30 mouse cellular contexts compared by ENCODE assay signal in the genomic region with DNA sequence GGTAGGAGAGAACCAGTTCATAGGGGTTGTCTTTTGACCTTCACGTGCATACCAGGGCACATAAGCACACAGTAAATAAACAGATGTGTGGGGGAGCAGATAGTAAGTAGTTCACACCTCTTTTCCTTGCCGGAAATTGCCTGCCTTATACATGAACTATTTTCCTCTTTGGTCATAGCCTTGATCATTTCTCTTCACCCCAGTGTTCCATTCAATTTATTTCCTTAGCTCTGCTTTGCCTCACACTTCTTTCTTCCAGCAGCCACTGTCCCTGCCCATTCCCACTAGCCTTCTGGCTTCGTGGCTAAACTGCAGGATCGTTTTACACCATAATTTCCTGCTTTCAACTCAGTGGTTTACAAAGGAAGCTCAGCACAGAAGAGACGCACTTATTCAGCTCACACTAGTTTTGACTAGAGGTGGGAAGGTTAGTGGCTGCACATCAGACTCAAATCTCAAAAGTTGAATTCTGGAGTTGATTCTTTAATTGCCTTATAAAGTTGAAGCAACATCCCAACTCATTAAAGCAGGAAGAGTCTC.
DNase-seq lines count a peak whose midpoint lies in the region; ATAC-seq and TF ChIP-seq lines count a peak whose summit lies in the region.
"Had no signal": no experiment of that assay in that cellular context is flagged by ENCODE, and none has a peak within 500 bp of the region (broad histone marks: within the 10 kb centered on the region; RNA-seq: fewer than 3 reads in every experiment).

No protein-coding gene starts in this region.

- H3K36me3 ChIP-seq in kidney, postnatal 0 days (ENCODE audit: insufficient read depth, low read length) = no peaks in the 10 kb centered on the region
- H3K36me3 ChIP-seq in myocyte (ENCODE audit: control insufficient read depth, insufficient read depth) = no peaks in the 10 kb centered on the region
- H3K36me3 ChIP-seq: forebrain, embryonic 10.5 days; G1E; heart, embryonic 13.5 days; hindbrain, embryonic 12.5 days had no signal

- H3K79me2 ChIP-seq in myocyte (ENCODE audit: control insufficient read depth, insufficient read depth) = no peaks in the 10 kb centered on the region

- DNase-seq in kidney, postnatal 0 days (ENCODE audit: low spot score) = peak; percentile 33
- no peak for DNase-seq in kidney, postnatal 10 days
- peak; percentile 43 for DNase-seq in embryo, embryonic 11 days
- peak; percentile 20 for DNase-seq in fibroblast of lung, adult 2 months (ENCODE audit: low read depth)
- no peak for DNase-seq in urinary bladder, postnatal 10 days (ENCODE audit: low spot score)
- DNase-seq in cerebellum, adult 2 months = no peak
- no peak for DNase-seq in urinary bladder, postnatal 4 days (ENCODE audit: low spot score in 2 of 2)
- DNase-seq: B cell, adult 2 months; cerebellum, adult 11-12 months; cerebellum, postnatal 25 days; gastrocnemius, postnatal 14 days; heart, adult 2 months; kidney, adult 11 months; kidney, postnatal 36 days; layer of hippocampus, adult 9-11 months; lung, adult 18-20 months; lung, postnatal 10 days; right cerebral cortex, postnatal 25 days; spleen, adult 18-20 months; thymus, postnatal 14 days had no signal

- WGBS in kidney, postnatal 0 days = 7% methylated on average over 5 of the region's 5 CpGs
- WGBS in cerebellum, adult 2 months = 74% methylated on average over 5 of the region's 5 CpGs

- H3K9ac ChIP-seq in kidney, postnatal 0 days (ENCODE audit: low read depth, low read length) = no peak overlapping the region
- H3K9ac ChIP-seq: heart, embryonic 13.5 days; hindbrain, embryonic 12.5 days had no signal

- no peak overlapping the region for H3ac ChIP-seq in myocyte (ENCODE audit: control insufficient read depth, insufficient read length)

- TF ChIP-seq POLR2A in myocyte (IDR thresholded peaks at IDR 0.05; ENCODE audit: insufficient read length, low read depth) = no peak
- TF ChIP-seq POLR2A in cerebellum, adult 2 months (IDR thresholded peaks at IDR 0.05; ENCODE audit: borderline replicate concordance, insufficient read depth, low read length) = no peak

- H3K4me3 ChIP-seq in kidney, postnatal 0 days (replicated peaks; ENCODE audit: low read depth, low read length) = no peak overlapping the region
- no peak overlapping the region for H3K4me3 ChIP-seq in myocyte
- H3K4me3 ChIP-seq in cerebellum, adult 2 months (replicated peaks; ENCODE audit: insufficient read depth, low read depth, low read length) = no peak overlapping the region
- H3K4me3 ChIP-seq: forebrain, embryonic 10.5 days; heart, adult 2 months; heart, embryonic 13.5 days; hindbrain, embryonic 12.5 days had no signal

- 0 out of 2 replicates have a peak, but pooled peaks cover 4% of the 10 kb centered on the region for H3K4me1 ChIP-seq in kidney, postnatal 0 days (replicated peaks; ENCODE audit: insufficient read depth, low read length)
- H3K4me1 ChIP-seq in cerebellum, adult 2 months (ENCODE audit: control insufficient read depth, insufficient read depth, low read length) = no peaks in the 10 kb centered on the region

- H3K4me2 ChIP-seq in kidney, postnatal 0 days (ENCODE audit: low read length) = no peak overlapping the region
- peak overlapping the region; percentile 42 for H3K4me2 ChIP-seq in myocyte (ENCODE audit: low read depth)
- H3K4me2 ChIP-seq: heart, embryonic 13.5 days; hindbrain, embryonic 12.5 days; liver, embryonic 11.5 days; midbrain, embryonic 11.5 days had no signal

- 0 out of 2 replicates have a peak overlapping the region, but pooled peaks have one; percentile 19 for H3K27ac ChIP-seq in kidney, postnatal 0 days
- H3K27ac ChIP-seq in cerebellum, adult 2 months (ENCODE audit: insufficient read depth, low read length) = no peak overlapping the region
- H3K27ac ChIP-seq: forebrain, embryonic 10.5 days; heart, adult 2 months; heart, embryonic 13.5 days; hindbrain, embryonic 12.5 days had no signal

- no peak for ATAC-seq in kidney, postnatal 0 days (replicated peaks; ENCODE audit: low FRiP score, low read depth)
- ATAC-seq: forebrain, embryonic 16.5 days; Patski had no signal

- H3K9me3 ChIP-seq in kidney, postnatal 0 days (replicated peaks; ENCODE audit: low read length) = no peaks in the 10 kb centered on the region
- H3K9me3 ChIP-seq: forebrain, embryonic 10.5 days; G1E; heart, embryonic 13.5 days; hindbrain, embryonic 12.5 days had no signal

- H3K27me3 ChIP-seq in kidney, postnatal 0 days (ENCODE audit: insufficient read depth, low read length) = no peaks in the 10 kb centered on the region
- H3K27me3 ChIP-seq in myocyte (ENCODE audit: control insufficient read depth, insufficient read depth, insufficient read length) = no peaks in the 10 kb centered on the region
- H3K27me3 ChIP-seq in cerebellum, adult 2 months (ENCODE audit: control insufficient read depth, insufficient read depth, low read length) = no peaks in the 10 kb centered on the region
- H3K27me3 ChIP-seq: CH12.LX; heart, embryonic 13.5 days; hindbrain, embryonic 12.5 days; Patski had no signal

- no peak for TF ChIP-seq CTCF in kidney, postnatal 0 days (IDR thresholded peaks at IDR 0.05; ENCODE audit: low read depth)
- no peak for TF ChIP-seq CTCF in cerebellum, adult 2 months (IDR thresholded peaks at IDR 0.05; ENCODE audit: borderline replicate concordance, insufficient read depth, low read depth, low read length)

TF ChIP-seq in myocyte, 11 proteins besides CTCF, POLR2A, EP300 and RAD21:
- TF ChIP-seq MYOG (IDR thresholded peaks at IDR 0.05; ENCODE audit: control insufficient read depth in 1 of 3, insufficient read depth in 1 of 3, insufficient read length in 2 of 3, low read depth in 2 of 3) = no peak
- no peak for TF ChIP-seq TCF3 (IDR thresholded peaks at IDR 0.05; ENCODE audit: insufficient read length, low read depth)
- no peak for TF ChIP-seq TCF12 (IDR thresholded peaks at IDR 0.05; ENCODE audit: insufficient read depth, poor library complexity, severe bottlenecking)
- TF ChIP-seq REST (IDR thresholded peaks at IDR 0.05; ENCODE audit: insufficient read depth, insufficient read length) = no peak
- no peak for TF ChIP-seq E2F4 (IDR thresholded peaks at IDR 0.05; ENCODE audit: insufficient read depth)
- TF ChIP-seq MAX (IDR thresholded peaks at IDR 0.05; ENCODE audit: low read depth) = no peak
- TF ChIP-seq MYOD1 (IDR thresholded peaks at IDR 0.05; ENCODE audit: control insufficient read depth in 1 of 3, insufficient read length in 2 of 3, low read depth in 2 of 3) = no peak
- TF ChIP-seq CEBPB (IDR thresholded peaks at IDR 0.05; ENCODE audit: insufficient read depth, poor library complexity, severe bottlenecking) = no peak
- TF ChIP-seq POLR2AphosphoS2 (IDR thresholded peaks at IDR 0.05; ENCODE audit: insufficient read length, low read depth) = no peak
- no peak for TF ChIP-seq SRF (IDR thresholded peaks at IDR 0.05; ENCODE audit: control insufficient read depth, insufficient read length, low read depth)
- no peak for TF ChIP-seq USF1 (IDR thresholded peaks at IDR 0.05; ENCODE audit: low read depth)

Comparison
In these comparisons a context has a peak if more than half of its experiments do, and no peak if none do; other contexts are left out.
1. DNase-seq: peak in kidney, postnatal 0 days (single experiment), embryo, embryonic 11 days (single experiment) and fibroblast of lung, adult 2 months (single experiment); none in kidney, postnatal 10 days (single experiment), urinary bladder, postnatal 10 days (single experiment), cerebellum, adult 2 months (0 of 2) and urinary bladder, postnatal 4 days (0 of 2).